Mouse (Mus musculus): Measurements from ENCODE around the gene Spata4.

- TF ChIP-seq CTCF (IDR thresholded peaks at IDR 0.05; ENCODE audit: low read depth, low read length) (no peak), POLR2A (IDR thresholded peaks at IDR 0.05; ENCODE audit: borderline replicate concordance, low read depth, low read length) (no peak)
Observed at GRCm38 (mm10) chr8:54554921-54555320, 45.7 kb upstream of the Spata4 start.
